Mouse (Mus musculus): Measurements from ENCODE around the gene Ttc4. TPM values are rescaled to one million over a fixed set of nuclear protein-coding genes. Genes with fewer than 3 reads are reported as not detected.

Gene Ttc4
- total RNA-seq (2023), result 10 to 100 TPM; 12.7 to 13.4 TPM

GRCm38 (mm10) chr4:106678442-106679118 is at the start of gene Ttc4:
Gene Ttc4, minus strand, starts transcription at chr4:106678944.

DNA sequence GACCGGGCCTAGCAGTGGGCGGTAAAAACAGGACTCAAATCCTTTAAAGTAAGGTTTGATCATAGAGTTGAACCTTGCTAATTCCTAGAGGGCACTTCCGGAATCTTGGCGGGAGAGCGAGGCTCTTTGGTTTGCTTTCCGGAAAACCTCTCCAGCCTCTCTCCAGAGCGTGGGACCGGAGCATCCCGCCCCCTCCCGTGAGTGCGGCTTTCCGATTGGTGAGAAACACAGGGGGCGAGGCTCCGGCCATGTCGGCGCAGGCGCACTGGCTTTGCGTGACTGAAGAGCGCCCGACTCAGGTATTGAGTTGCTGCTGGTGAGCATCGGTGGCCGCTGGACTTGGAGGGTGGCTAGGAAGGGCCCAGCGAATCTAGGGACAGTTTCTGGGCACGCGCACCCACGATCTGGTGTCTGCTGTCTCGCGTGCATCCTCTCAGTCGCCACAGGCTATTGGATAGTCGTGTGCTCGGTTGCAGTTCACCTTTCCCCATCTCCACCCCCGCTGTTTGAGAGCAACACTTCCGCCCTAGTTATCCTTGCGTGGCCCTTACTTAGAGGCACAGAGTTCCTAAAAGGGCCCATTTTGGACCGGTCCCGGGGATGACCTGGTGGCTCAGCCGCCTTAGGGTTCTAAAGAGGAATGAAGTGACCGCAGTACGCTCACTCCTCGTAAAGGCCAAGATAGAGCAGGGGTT is 27.8 kb downstream of the Ttc4 start, which contains the start of gene Pars2:
Gene Pars2, plus strand, starts transcription at position 237 of the 695 bp plus-strand sequence.

DNA sequence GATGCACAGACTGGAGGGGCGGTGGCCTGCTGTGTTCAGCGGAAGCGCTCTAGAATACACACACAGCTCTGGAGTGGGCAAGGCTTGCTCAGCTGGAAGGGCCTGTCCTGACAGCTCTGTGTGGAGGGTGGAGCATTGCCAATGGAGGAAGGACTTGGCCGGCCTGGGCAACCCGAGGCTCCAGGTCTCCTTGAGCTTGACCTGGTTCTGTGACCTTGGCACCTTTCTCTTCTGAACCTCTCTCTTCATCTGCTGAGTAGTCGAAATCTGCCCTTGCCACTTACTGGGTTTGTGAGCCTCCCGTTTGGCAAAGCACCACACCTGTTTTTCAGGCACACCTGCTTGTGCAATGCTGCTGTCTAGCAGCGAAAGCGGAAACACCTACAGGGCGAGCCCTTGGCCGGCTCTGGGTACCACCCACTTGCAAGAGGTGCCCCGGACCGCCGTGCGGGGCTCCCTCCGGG is 56.7 kb downstream of the Ttc4 start, which contains the start of gene Ttc22:
Gene Ttc22, plus strand, starts transcription at position 403 of the 464 bp plus-strand sequence.

GRCm38 (mm10) chr4:106617056-106617455 is 61.7 kb downstream of the Ttc4 start, which contains the start of gene Lexm:
Gene Lexm, minus strand, starts transcription at chr4:106617241.

Other genes starting within 250 kb of the Ttc4 start
- gene Pcsk9, start 214.6 kb downstream of the Ttc4 start, total RNA-seq (2023), result not detected
- gene Bsnd, start 186.7 kb downstream of the Ttc4 start, total RNA-seq (2023), result not detected
- gene Dhcr24, start 117.9 kb downstream of the Ttc4 start, total RNA-seq (2023), result 1 to 10 TPM; 4.3 to 6.0 TPM
- not detected for gene Lexm, start 61.7 kb downstream of the Ttc4 start, total RNA-seq (2023)
- gene Ttc22, start 56.5 kb downstream of the Ttc4 start, total RNA-seq (2023), result not detected
- gene Pars2, start 27.9 kb downstream of the Ttc4 start, total RNA-seq (2023), result 1 to 10 TPM; 1.9 to 2.3 TPM
- not detected for gene Mroh7, start 52.0 kb upstream of the Ttc4 start, total RNA-seq (2023)
- gene Fam151a, start 54.9 kb upstream of the Ttc4 start, total RNA-seq (2023), result not detected
- gene Acot11, start 126.1 kb upstream of the Ttc4 start, total RNA-seq (2023), result 10 to 100 TPM in 1 of 2 experiments, 1 to 10 TPM in 1; 9.3 to 10.1 TPM
- 10 to 100 TPM; 37.9 to 39.7 TPM for gene Ssbp3, start 231.8 kb upstream of the Ttc4 start, total RNA-seq (2023)

Data from neutrophil, adult 83 days (primary cell).